1 mouse cellular context compared by ENCODE assay signal in genomic region chr9:80049271-80049670, GRCm38 (mm10). TPM values are rescaled to one million over a fixed set of nuclear protein-coding genes. Genes with fewer than 3 reads are reported as not detected.
"Had no signal": no experiment of that assay in that cellular context is flagged by ENCODE, and none has a peak within 500 bp of the region (broad histone marks: within the 10 kb centered on the region; RNA-seq: fewer than 3 reads in every experiment).

No protein-coding gene starts in this region.

RNA-seq across cellular contexts. Expression of gene Filip1, which starts 36.6 kb away (rescaled TPM):
- polyA plus RNA-seq: erythroblast, embryonic 14.5 days had no signal
